Mouse (Mus musculus): Measurements from ENCODE around the gene Aasdh. TPM values are rescaled to one million over a fixed set of nuclear protein-coding genes. Genes with fewer than 3 reads are reported as not detected.

Gene Aasdh
- polyA plus RNA-seq, 1 experiment from 2014 or later, result 15.0 TPM

DNA sequence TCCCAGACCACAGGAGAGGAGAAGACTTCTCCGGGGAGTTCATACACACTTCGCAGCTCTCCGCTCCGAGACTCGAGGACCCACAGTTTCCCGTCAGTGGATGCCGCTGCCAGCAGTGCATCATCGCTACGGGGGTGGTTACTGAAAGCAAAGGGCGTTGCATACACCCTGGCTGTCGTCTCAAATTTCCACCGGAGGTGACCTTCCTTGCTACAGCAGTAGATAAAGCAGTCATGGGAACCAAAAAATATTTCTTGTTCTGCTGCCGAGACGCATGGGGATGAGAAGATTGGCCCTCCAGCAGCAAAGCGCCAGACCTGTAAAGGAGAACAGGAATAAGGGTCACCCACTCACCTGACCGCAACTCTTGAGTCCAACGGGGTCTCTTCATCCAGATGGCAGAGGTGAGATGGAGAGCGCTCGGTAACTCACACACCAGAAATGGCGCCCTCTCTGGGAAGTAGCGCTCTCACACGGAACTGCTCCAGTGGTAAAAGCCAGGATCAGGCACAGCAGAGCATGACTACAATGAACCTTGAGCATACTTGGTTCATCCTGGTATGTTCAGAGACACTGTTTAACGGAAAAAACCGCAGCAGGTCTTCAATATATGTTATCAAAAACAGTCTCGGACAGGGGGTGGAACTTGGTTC is 29.1 kb downstream of the Aasdh start:
- no peaks in the 10 kb centered on the region for H3K4me1 ChIP-seq (ENCODE audit: control insufficient read depth, insufficient read depth, low read length)
- no peak for ATAC-seq
- no peak overlapping the region for H3K9ac ChIP-seq (ENCODE audit: low read depth, low read length)
- no peak overlapping the region for H3K27ac ChIP-seq (ENCODE audit: low read length)
- no peaks in the 10 kb centered on the region for H3K9me3 ChIP-seq (ENCODE audit: control insufficient read depth, low read length)
- 0 out of 2 replicates have a peak, but pooled peaks cover 2% of the 10 kb centered on the region for H3K36me3 ChIP-seq (ENCODE audit: control insufficient read depth, insufficient read depth, low read length)
- H3K4me2 ChIP-seq (ENCODE audit: low read depth, low read length), result no peak overlapping the region
- 89% methylated on average over 25 of the region's 25 CpGs for WGBS
- no peaks in the 10 kb centered on the region for H3K27me3 ChIP-seq (replicated peaks; ENCODE audit: control insufficient read depth, insufficient read depth, low read length)
- H3K4me3 ChIP-seq (ENCODE audit: low read length), result no peak overlapping the region

DNA sequence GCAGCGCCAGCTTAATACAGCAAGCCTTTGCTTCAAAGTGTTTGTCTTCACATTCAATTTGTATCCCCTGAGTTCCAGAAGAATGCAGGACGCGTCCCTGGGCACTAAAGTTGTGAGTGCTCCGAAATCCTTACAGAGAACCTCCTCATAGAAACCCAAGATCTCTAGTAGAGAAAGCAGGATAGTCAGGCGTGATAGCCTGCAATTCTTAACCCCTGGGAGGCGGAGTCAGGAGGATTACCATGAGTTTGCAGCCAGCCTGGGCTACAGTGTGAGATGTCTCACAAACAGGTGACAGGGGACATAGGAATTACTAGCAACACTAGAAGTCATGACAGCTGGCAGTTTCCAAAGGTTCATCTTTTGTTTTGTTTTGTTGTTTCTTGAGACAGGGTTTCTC is 35.8 kb downstream of the Aasdh start:
- Histone ChIP-seq H3K4me3 (ENCODE audit: low read length) (peak overlapping the region; percentile 38), H3K4me2 (ENCODE audit: low read depth, low read length) (peak overlapping the region; percentile 51), H3K9me3 (ENCODE audit: control insufficient read depth, low read length) (no peaks in the 10 kb centered on the region), H3K9ac (ENCODE audit: low read depth, low read length) (no peak overlapping the region), H3K27me3 (replicated peaks; ENCODE audit: control insufficient read depth, insufficient read depth, low read length) (no peaks in the 10 kb centered on the region), H3K36me3 (ENCODE audit: control insufficient read depth, insufficient read depth, low read length) (no peaks in the 10 kb centered on the region; the same call in 1 of the 2 replicates), H3K4me1 (ENCODE audit: control insufficient read depth, insufficient read depth, low read length) (no peaks in the 10 kb centered on the region), H3K27ac (ENCODE audit: low read length) (no peak overlapping the region)
- ATAC-seq, result no peak
- WGBS, result 59% methylated on average over 6 of the region's 6 CpGs

DNA sequence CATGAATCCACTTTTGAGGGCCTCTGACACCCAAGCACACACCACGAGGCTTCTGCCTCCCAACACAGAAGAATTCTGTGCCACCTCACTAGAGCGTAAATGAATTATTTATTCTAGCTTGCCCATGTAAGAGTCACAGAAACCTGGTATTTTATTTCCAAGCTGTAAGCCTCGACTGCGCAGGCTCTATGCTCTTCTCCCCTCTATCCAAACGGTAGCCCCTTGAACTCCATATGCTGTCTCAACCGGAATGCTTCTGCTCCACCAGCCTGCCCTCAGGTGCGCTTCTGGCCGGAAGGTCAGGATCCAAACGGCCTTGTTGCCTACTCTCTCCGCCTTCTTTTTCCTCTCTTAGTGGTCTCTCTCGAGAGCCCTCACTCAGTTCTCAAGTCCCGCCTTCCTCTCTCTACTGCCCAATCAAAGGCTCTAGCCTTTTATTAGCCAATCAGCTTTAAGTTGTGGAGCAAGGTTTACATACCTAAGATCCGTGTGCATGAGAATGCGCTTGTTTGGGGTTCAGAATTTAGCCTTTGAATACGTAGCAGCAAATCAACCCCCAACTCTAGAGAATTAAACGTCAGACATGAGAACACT is 36.5 kb downstream of the Aasdh start:
- Histone ChIP-seq H3K4me1 (ENCODE audit: control insufficient read depth, insufficient read depth, low read length) (no peaks in the 10 kb centered on the region), H3K27ac (ENCODE audit: low read length) (no peak overlapping the region), H3K4me3 (ENCODE audit: low read length) (peak overlapping the region; percentile 38), H3K4me2 (ENCODE audit: low read depth, low read length) (peak overlapping the region; percentile 51), H3K9ac (ENCODE audit: low read depth, low read length) (peak overlapping the region; percentile 32; the same call in 1 of the 2 replicates), H3K36me3 (ENCODE audit: control insufficient read depth, insufficient read depth, low read length) (no peaks in the 10 kb centered on the region; the same call in 1 of the 2 replicates), H3K9me3 (ENCODE audit: control insufficient read depth, low read length) (no peaks in the 10 kb centered on the region), H3K27me3 (replicated peaks; ENCODE audit: control insufficient read depth, insufficient read depth, low read length) (no peaks in the 10 kb centered on the region)
- peak; percentile 75 for ATAC-seq
- 33% methylated on average over 16 of the region's 16 CpGs for WGBS

DNA sequence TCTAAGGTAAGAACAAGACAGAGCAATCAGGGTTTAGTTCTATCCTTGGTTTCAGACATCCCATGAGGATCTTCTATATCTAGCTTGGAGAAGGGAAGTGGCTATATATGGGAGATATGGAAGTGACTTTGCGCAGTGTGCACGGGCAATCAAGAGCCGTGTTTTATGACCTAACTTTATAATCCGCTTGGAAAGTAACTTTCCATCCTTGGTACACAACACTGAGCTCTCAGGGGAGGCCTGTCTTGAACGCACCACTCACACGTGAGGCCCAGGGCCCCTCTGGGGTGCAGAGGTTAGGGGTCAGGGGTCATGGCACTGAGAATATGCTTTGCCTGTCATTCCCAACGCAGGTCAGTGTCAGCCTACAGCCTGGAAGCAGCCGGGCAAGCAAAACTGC is 38.5 kb downstream of the Aasdh start:
- Histone ChIP-seq H3K4me2 (ENCODE audit: low read depth, low read length) (no peak overlapping the region), H3K36me3 (ENCODE audit: control insufficient read depth, insufficient read depth, low read length) (no peaks in the 10 kb centered on the region; the same call in 1 of the 2 replicates), H3K4me3 (ENCODE audit: low read length) (no peak overlapping the region), H3K27me3 (replicated peaks; ENCODE audit: control insufficient read depth, insufficient read depth, low read length) (no peaks in the 10 kb centered on the region), H3K4me1 (ENCODE audit: control insufficient read depth, insufficient read depth, low read length) (no peaks in the 10 kb centered on the region), H3K9ac (ENCODE audit: low read depth, low read length) (no peak overlapping the region), H3K27ac (ENCODE audit: low read length) (no peak overlapping the region), H3K9me3 (ENCODE audit: control insufficient read depth, low read length) (no peaks in the 10 kb centered on the region)
- peak; percentile 68 for ATAC-seq
- 52% methylated on average over 8 of the region's 8 CpGs for WGBS

DNA sequence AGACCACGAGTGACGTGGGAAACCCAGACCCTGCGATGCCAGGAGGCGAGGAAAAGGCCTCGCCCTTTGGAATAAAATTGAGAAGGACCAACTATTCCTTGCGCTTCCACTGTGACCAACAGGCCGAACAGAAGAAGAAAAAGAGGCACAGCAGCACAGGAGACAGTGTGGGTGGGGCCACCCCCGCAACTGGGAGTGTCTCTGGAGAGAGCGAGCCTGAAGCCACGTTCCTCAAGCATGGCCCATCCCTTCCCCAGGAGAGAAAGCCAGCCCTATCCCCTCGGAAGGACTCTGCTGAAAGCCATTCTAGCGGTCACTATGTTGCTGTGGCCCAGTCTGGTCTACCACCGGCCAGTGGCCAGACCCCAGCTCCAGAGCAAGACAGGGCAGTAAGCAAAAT is 46.9 kb downstream of the Aasdh start:
- no peaks in the 10 kb centered on the region for H3K9me3 ChIP-seq (ENCODE audit: control insufficient read depth, low read length)
- no peak for ATAC-seq
- H3K27me3 ChIP-seq (replicated peaks; ENCODE audit: control insufficient read depth, insufficient read depth, low read length), result 0 out of 2 replicates have a peak, but pooled peaks cover 3% of the 10 kb centered on the region
- H3K9ac ChIP-seq (ENCODE audit: low read depth, low read length), result no peak overlapping the region
- no peaks in the 10 kb centered on the region; the same call in 1 of the 2 replicates for H3K4me1 ChIP-seq (ENCODE audit: control insufficient read depth, insufficient read depth, low read length)
- peak overlapping the region; percentile 71; the same call in 1 of the 2 replicates for H3K4me2 ChIP-seq (ENCODE audit: low read depth, low read length)
- H3K4me3 ChIP-seq (ENCODE audit: low read length), result peak overlapping the region; percentile 43
- H3K36me3 ChIP-seq (ENCODE audit: control insufficient read depth, insufficient read depth, low read length), result peaks cover 5% of the 10 kb centered on the region
- 72% methylated on average over 13 of the region's 13 CpGs for WGBS
- no peak overlapping the region for H3K27ac ChIP-seq (ENCODE audit: low read length)

DNA sequence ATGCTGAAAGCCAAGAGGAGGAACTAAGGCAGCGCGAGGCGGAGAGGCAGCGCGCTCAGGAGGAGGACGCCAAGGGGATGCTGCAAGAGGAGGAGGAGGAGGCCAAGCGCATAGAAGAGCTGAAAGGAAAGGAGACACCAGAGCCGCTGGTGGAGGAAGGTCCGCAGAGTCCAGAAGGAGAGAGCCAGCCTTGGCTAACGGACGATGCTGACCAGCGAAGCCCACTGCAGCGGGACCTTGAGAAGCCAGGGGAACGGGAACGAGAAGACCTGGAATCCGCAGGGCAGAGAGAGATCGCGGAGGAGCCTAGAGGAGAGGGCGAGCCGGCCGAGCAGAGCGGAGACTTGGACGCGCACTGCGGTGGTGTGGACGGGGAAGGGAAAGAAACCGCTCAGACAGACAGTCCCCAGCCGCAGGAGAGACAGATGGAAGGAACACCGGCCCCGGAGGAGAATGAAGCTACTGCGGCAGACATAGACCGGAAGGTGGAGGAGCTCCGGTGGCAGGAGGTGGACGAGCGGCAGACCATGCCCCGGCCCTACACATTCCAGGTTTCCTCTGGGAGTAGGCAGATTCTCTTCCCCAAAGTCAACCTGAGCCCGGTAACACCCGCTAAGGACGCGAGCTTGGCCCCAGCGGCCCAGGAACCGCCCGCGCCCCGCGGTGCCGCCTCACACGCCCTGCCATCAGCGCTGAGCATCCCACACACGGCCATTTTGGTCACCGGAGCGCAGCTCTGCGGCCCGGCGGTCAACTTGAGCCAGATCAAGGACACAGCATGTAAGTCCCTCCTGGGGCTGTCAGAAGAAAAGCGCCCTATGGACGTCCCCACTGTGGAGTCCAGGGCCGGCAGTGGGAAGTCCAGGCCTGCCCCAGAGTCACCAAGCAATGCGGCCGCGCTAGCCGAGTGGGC is 48.0 kb downstream of the Aasdh start:
- Histone ChIP-seq H3K4me1 (ENCODE audit: control insufficient read depth, insufficient read depth, low read length) (no peaks in the 10 kb centered on the region; the same call in 1 of the 2 replicates), H3K27me3 (replicated peaks; ENCODE audit: control insufficient read depth, insufficient read depth, low read length) (0 out of 2 replicates have a peak, but pooled peaks cover 3% of the 10 kb centered on the region), H3K9ac (ENCODE audit: low read depth, low read length) (peak overlapping the region; percentile 51), H3K4me2 (ENCODE audit: low read depth, low read length) (peak overlapping the region; percentile 71), H3K27ac (ENCODE audit: low read length) (no peak overlapping the region), H3K4me3 (ENCODE audit: low read length) (peak overlapping the region; percentile 43), H3K9me3 (ENCODE audit: control insufficient read depth, low read length) (no peaks in the 10 kb centered on the region), H3K36me3 (ENCODE audit: control insufficient read depth, insufficient read depth, low read length) (peaks cover 5% of the 10 kb centered on the region)
- ATAC-seq, result no peak
- 46% methylated on average over 62 of the region's 62 CpGs for WGBS

DNA sequence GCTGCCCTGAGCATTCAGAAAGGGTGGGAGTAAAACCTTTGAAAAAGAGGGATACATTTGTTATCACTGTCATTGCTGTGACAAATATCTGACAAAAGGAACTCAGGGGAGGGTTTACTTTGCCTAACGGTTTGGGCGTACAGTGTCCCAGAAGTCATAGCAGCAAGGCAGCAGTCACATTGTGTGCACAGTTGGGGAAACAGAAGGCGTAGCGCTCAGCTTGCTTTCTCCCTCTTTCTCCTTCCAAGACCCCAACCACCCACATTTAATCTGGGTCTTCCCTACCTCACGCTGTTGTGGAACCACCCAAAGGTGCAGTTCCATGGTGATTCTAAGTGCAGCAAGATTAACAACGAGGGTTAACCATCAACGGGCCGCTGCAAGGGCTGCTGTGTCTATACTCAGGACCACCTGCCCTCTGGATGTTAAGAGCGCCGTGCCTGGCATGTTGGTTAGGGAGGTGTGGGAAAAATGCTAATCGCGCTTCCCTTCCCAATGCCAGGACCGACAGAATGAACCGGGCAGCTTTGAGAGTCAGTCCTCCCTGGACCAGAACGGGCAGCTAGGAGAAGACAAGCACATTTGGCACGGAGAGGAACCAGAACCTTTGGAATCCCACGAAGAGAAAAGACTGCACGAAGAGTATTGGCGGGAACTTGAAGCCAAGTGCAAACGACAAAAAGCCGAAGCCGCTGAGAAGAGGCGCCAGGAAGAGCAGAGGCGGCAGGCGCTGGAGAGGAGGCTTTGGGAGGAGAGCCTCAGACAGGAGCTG is 49.3 kb downstream of the Aasdh start:
- Histone ChIP-seq H3K4me2 (ENCODE audit: low read depth, low read length) (peak overlapping the region; percentile 71), H3K4me3 (ENCODE audit: low read length) (peak overlapping the region; percentile 43), H3K36me3 (ENCODE audit: control insufficient read depth, insufficient read depth, low read length) (peaks cover 5% of the 10 kb centered on the region), H3K9me3 (ENCODE audit: control insufficient read depth, low read length) (no peaks in the 10 kb centered on the region), H3K4me1 (ENCODE audit: control insufficient read depth, insufficient read depth, low read length) (no peaks in the 10 kb centered on the region; the same call in 1 of the 2 replicates), H3K27ac (ENCODE audit: low read length) (no peak overlapping the region), H3K9ac (ENCODE audit: low read depth, low read length) (peak overlapping the region; percentile 51), H3K27me3 (replicated peaks; ENCODE audit: control insufficient read depth, insufficient read depth, low read length) (0 out of 2 replicates have a peak, but pooled peaks cover 3% of the 10 kb centered on the region)
- 34% methylated on average over 25 of the region's 25 CpGs for WGBS
- ATAC-seq, result no peak

DNA sequence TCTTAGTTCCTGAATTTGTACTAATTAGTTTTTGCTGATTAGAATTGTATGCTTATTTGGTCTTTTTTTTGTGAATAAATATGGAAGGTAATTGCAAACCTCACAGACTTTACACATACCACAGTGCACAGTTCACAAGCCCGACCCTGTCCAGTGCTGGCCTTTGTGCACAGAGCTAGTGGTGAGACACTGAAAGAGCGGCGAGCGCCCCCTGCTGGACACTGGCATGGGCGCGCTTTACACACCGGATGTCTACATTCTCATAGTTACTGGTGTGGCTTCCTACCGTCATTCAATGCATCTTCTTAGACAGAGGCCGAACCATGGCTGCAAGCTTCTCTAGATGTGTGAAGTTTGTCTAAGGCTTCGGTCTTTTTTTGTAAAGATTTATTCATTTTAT is 51.8 kb downstream of the Aasdh start:
- ATAC-seq, result peak; percentile 83
- no peak overlapping the region for H3K4me3 ChIP-seq (ENCODE audit: low read length)
- WGBS, result 16% methylated on average over 10 of the region's 10 CpGs
- no peak overlapping the region for H3K9ac ChIP-seq (ENCODE audit: low read depth, low read length)
- peaks cover 5% of the 10 kb centered on the region for H3K36me3 ChIP-seq (ENCODE audit: control insufficient read depth, insufficient read depth, low read length)
- no peak overlapping the region for H3K4me2 ChIP-seq (ENCODE audit: low read depth, low read length)
- no peak overlapping the region for H3K27ac ChIP-seq (ENCODE audit: low read length)
- no peaks in the 10 kb centered on the region for H3K9me3 ChIP-seq (ENCODE audit: control insufficient read depth, low read length)
- 0 out of 2 replicates have a peak, but pooled peaks cover 3% of the 10 kb centered on the region for H3K27me3 ChIP-seq (replicated peaks; ENCODE audit: control insufficient read depth, insufficient read depth, low read length)
- H3K4me1 ChIP-seq (ENCODE audit: control insufficient read depth, insufficient read depth, low read length), result no peaks in the 10 kb centered on the region
